Mouse (Mus musculus): ENCODE measurements around the gene Smarca1. TPM values are rescaled to one million over a fixed set of nuclear protein-coding genes. Genes with fewer than 3 reads are reported as not detected.

Gene Smarca1
- polyA plus RNA-seq, 1 experiment from 2014 or later, result 15.8 TPM

- Histone ChIP-seq H3K4me1 (no peaks in the 10 kb centered on the region), H3K4me3 (peak overlapping the region; percentile 68), H3K27ac (replicated peaks) (peak overlapping the region; percentile 84), H3K27me3 (ENCODE audit: low read depth, poor library complexity, severe bottlenecking) (0 out of 2 replicates have a peak, but pooled peaks cover 9% of the 10 kb centered on the region), H3K36me3 (no peaks in the 10 kb centered on the region), H3K9me3 (replicated peaks) (no peaks in the 10 kb centered on the region)
- 16% methylated on average over 12 of the region's 12 CpGs for WGBS
- peak; percentile 14 for DNase-seq (ENCODE audit: low spot score)
Observed at GRCm38 (mm10) chrX:47891243-47891906, 1.4 kb downstream of the Smarca1 start.

- 0 out of 2 replicates have a peak, but pooled peaks cover under 1% of the 10 kb centered on the region for H3K27me3 ChIP-seq (ENCODE audit: low read depth, poor library complexity, severe bottlenecking)
- H3K27ac ChIP-seq (replicated peaks), result no peak overlapping the region
- H3K4me1 ChIP-seq, result no peaks in the 10 kb centered on the region
- H3K36me3 ChIP-seq, result no peaks in the 10 kb centered on the region
- no peaks in the 10 kb centered on the region for H3K9me3 ChIP-seq (replicated peaks)
- no peak for DNase-seq (ENCODE audit: low spot score)
- no peak overlapping the region for H3K4me3 ChIP-seq
- WGBS, result 81% methylated on average over 2 of the region's 2 CpGs
Observed at GRCm38 (mm10) chrX:47887401-47887800, 5.4 kb downstream of the Smarca1 start.

- 75% methylated on average over 6 of the region's 6 CpGs for WGBS
- no peak for DNase-seq (ENCODE audit: low spot score)
Observed at GRCm38 (mm10) chrX:47882813-47883212, 10.0 kb downstream of the Smarca1 start.

GRCm38 (mm10) chrX:47880052-47880451 is 12.7 kb downstream of the Smarca1 start:
- H3K27me3 ChIP-seq (ENCODE audit: low read depth, poor library complexity, severe bottlenecking), result no peaks in the 10 kb centered on the region
- DNase-seq (ENCODE audit: low spot score), result no peak
- H3K36me3 ChIP-seq, result no peaks in the 10 kb centered on the region
- no peak overlapping the region for H3K27ac ChIP-seq (replicated peaks)
- H3K4me3 ChIP-seq, result no peak overlapping the region
- H3K4me1 ChIP-seq, result no peaks in the 10 kb centered on the region
- H3K9me3 ChIP-seq (replicated peaks), result no peaks in the 10 kb centered on the region
- 79% methylated on average over 2 of the region's 2 CpGs for WGBS

More at GRCm38 (mm10) chrX:47882813-47883212, 10.0 kb downstream of the Smarca1 start:
- Histone ChIP-seq H3K36me3 (no peaks in the 10 kb centered on the region), H3K9me3 (replicated peaks) (no peaks in the 10 kb centered on the region), H3K4me3 (no peak overlapping the region), H3K27ac (replicated peaks) (no peak overlapping the region), H3K4me1 (no peaks in the 10 kb centered on the region), H3K27me3 (ENCODE audit: low read depth, poor library complexity, severe bottlenecking) (no peaks in the 10 kb centered on the region)

GRCm38 (mm10) chrX:47858544-47858943 is 34.2 kb downstream of the Smarca1 start:
- Histone ChIP-seq H3K9me3 (replicated peaks) (no peaks in the 10 kb centered on the region), H3K27me3 (ENCODE audit: low read depth, poor library complexity, severe bottlenecking) (no peaks in the 10 kb centered on the region), H3K4me3 (no peak overlapping the region), H3K36me3 (no peaks in the 10 kb centered on the region), H3K27ac (replicated peaks) (no peak overlapping the region), H3K4me1 (no peaks in the 10 kb centered on the region)
- 90% methylated on average over 1 of the region's 1 CpGs for WGBS
- DNase-seq (ENCODE audit: low spot score), result no peak

GRCm38 (mm10) chrX:47835835-47836195 is 57.0 kb downstream of the Smarca1 start:
- WGBS, result 82% methylated on average over 1 of the region's 1 CpGs
- no peak overlapping the region for H3K4me3 ChIP-seq
- no peak overlapping the region for H3K27ac ChIP-seq (replicated peaks)
- no peaks in the 10 kb centered on the region for H3K36me3 ChIP-seq
- no peaks in the 10 kb centered on the region for H3K27me3 ChIP-seq (ENCODE audit: low read depth, poor library complexity, severe bottlenecking)
- H3K9me3 ChIP-seq (replicated peaks), result no peaks in the 10 kb centered on the region
- no peaks in the 10 kb centered on the region for H3K4me1 ChIP-seq
- DNase-seq (ENCODE audit: low spot score), result no peak

GRCm38 (mm10) chrX:47835098-47835834 is 57.5 kb downstream of the Smarca1 start:
- no peak for DNase-seq (ENCODE audit: low spot score)
- Histone ChIP-seq H3K27ac (replicated peaks) (no peak overlapping the region), H3K9me3 (replicated peaks) (no peaks in the 10 kb centered on the region), H3K4me3 (no peak overlapping the region), H3K36me3 (no peaks in the 10 kb centered on the region), H3K4me1 (no peaks in the 10 kb centered on the region), H3K27me3 (ENCODE audit: low read depth, poor library complexity, severe bottlenecking) (no peaks in the 10 kb centered on the region)
- 81% methylated on average over 6 of the region's 6 CpGs for WGBS

- Histone ChIP-seq H3K27me3 (ENCODE audit: low read depth, poor library complexity, severe bottlenecking) (no peaks in the 10 kb centered on the region), H3K9me3 (replicated peaks) (no peaks in the 10 kb centered on the region), H3K4me3 (no peak overlapping the region), H3K4me1 (no peaks in the 10 kb centered on the region), H3K36me3 (no peaks in the 10 kb centered on the region), H3K27ac (replicated peaks) (no peak overlapping the region)
- WGBS, result 77% methylated on average over 2 of the region's 2 CpGs
- DNase-seq (ENCODE audit: low spot score), result no peak
Observed at GRCm38 (mm10) chrX:47833431-47833830, 59.3 kb downstream of the Smarca1 start.

GRCm38 (mm10) chrX:47820566-47820965 is 72.2 kb downstream of the Smarca1 start:
- DNase-seq (ENCODE audit: low spot score), result no peak
- H3K27ac ChIP-seq (replicated peaks), result no peak overlapping the region
- H3K4me1 ChIP-seq, result no peaks in the 10 kb centered on the region
- H3K36me3 ChIP-seq, result no peaks in the 10 kb centered on the region
- WGBS, result 78% methylated on average over 2 of the region's 2 CpGs
- H3K27me3 ChIP-seq (ENCODE audit: low read depth, poor library complexity, severe bottlenecking), result no peaks in the 10 kb centered on the region
- no peaks in the 10 kb centered on the region for H3K9me3 ChIP-seq (replicated peaks)
- no peak overlapping the region for H3K4me3 ChIP-seq

- WGBS, result 85% methylated on average over 2 of the region's 2 CpGs
- Histone ChIP-seq H3K4me3 (no peak overlapping the region), H3K9me3 (replicated peaks) (no peaks in the 10 kb centered on the region), H3K27me3 (ENCODE audit: low read depth, poor library complexity, severe bottlenecking) (no peaks in the 10 kb centered on the region), H3K27ac (replicated peaks) (no peak overlapping the region), H3K36me3 (no peaks in the 10 kb centered on the region), H3K4me1 (no peaks in the 10 kb centered on the region)
- DNase-seq (ENCODE audit: low spot score), result no peak
Observed at GRCm38 (mm10) chrX:47808717-47809116, 84.1 kb downstream of the Smarca1 start.

- H3K9me3 ChIP-seq (replicated peaks), result no peaks in the 10 kb centered on the region
- 80% methylated on average over 1 of the region's 1 CpGs for WGBS
Observed at GRCm38 (mm10) chrX:47764440-47764839, 128.3 kb downstream of the Smarca1 start.

GRCm38 (mm10) chrX:47760212-47760611 is 132.6 kb downstream of the Smarca1 start:
- H3K27ac ChIP-seq (replicated peaks), result no peak overlapping the region
- H3K9me3 ChIP-seq (replicated peaks), result no peaks in the 10 kb centered on the region
- H3K4me3 ChIP-seq, result no peak overlapping the region
- no peaks in the 10 kb centered on the region for H3K4me1 ChIP-seq
- H3K27me3 ChIP-seq (ENCODE audit: low read depth, poor library complexity, severe bottlenecking), result no peaks in the 10 kb centered on the region
- no peak for DNase-seq (ENCODE audit: low spot score)
- WGBS, result 83% methylated on average over 1 of the region's 1 CpGs
- no peaks in the 10 kb centered on the region for H3K36me3 ChIP-seq

More at GRCm38 (mm10) chrX:47764440-47764839, 128.3 kb downstream of the Smarca1 start:
- no peak for DNase-seq (ENCODE audit: low spot score)
- no peaks in the 10 kb centered on the region for H3K36me3 ChIP-seq
- no peaks in the 10 kb centered on the region for H3K4me1 ChIP-seq
- no peak overlapping the region for H3K4me3 ChIP-seq
- H3K27me3 ChIP-seq (ENCODE audit: low read depth, poor library complexity, severe bottlenecking), result no peaks in the 10 kb centered on the region
- no peak overlapping the region for H3K27ac ChIP-seq (replicated peaks)
